Mouse (Mus musculus) adipocyte (in vitro differentiated cells): ENCODE measurements around the gene Kit.

ENCODE experiments used
- DNase-seq: peaks from one replicate; pipeline ENCODE4 v3.0.0-alpha.2; 2016; ENCODE audit warnings: low spot score

Kit gene

GRCm38 (mm10) chr5:75574852-75575566 lies at the start of gene Kit:
TSS of gene Kit (plus strand) at chr5:75574916.
- no peak for DNase-seq

GRCm38 (mm10) chr5:75536156-75536555 lies 38.6 kb upstream of the Kit start:
- no peak for DNase-seq

GRCm38 (mm10) chr5:75537717-75538116 lies 37.0 kb upstream of the Kit start:
- DNase-seq = no peak

- no peak for DNase-seq
Observed at GRCm38 (mm10) chr5:75538458-75538857, 36.3 kb upstream of the Kit start.

GRCm38 (mm10) chr5:75539098-75539497 lies 35.6 kb upstream of the Kit start:
- no peak for DNase-seq

- DNase-seq = no peak
Observed at GRCm38 (mm10) chr5:75543757-75544156, 31.0 kb upstream of the Kit start.

- DNase-seq = no peak
Observed at GRCm38 (mm10) chr5:75544472-75545264, 30.0 kb upstream of the Kit start.

- no peak for DNase-seq
Observed at GRCm38 (mm10) chr5:75545265-75545643, 29.5 kb upstream of the Kit start.

GRCm38 (mm10) chr5:75553021-75553420 lies 21.7 kb upstream of the Kit start:
- DNase-seq = no peak

GRCm38 (mm10) chr5:75557636-75558035 lies 17.1 kb upstream of the Kit start:
- no peak for DNase-seq

GRCm38 (mm10) chr5:75559291-75559690 lies 15.4 kb upstream of the Kit start:
- no peak for DNase-seq

- no peak for DNase-seq
Observed at GRCm38 (mm10) chr5:75561231-75561630, 13.5 kb upstream of the Kit start.

- DNase-seq = no peak
Observed at GRCm38 (mm10) chr5:75574151-75574851, 415 bp upstream of the Kit start.

GRCm38 (mm10) chr5:75575567-75576515 lies 1.1 kb downstream of the Kit start:
- DNase-seq = no peak

GRCm38 (mm10) chr5:75576741-75577140 lies 2.0 kb downstream of the Kit start:
- no peak for DNase-seq

- DNase-seq = no peak
Observed at GRCm38 (mm10) chr5:75578141-75578540, 3.4 kb downstream of the Kit start.

- DNase-seq = no peak
Observed at GRCm38 (mm10) chr5:75579244-75579643, 4.5 kb downstream of the Kit start.

GRCm38 (mm10) chr5:75579646-75580268 lies 5.0 kb downstream of the Kit start:
- DNase-seq = no peak

- DNase-seq = no peak
Observed at GRCm38 (mm10) chr5:75581926-75582325, 7.2 kb downstream of the Kit start.

- DNase-seq = no peak
Observed at GRCm38 (mm10) chr5:75587781-75588180, 13.1 kb downstream of the Kit start.
